46 mouse cellular contexts compared by ENCODE assay signal in genomic region chr6:138073540-138073939, GRCm38 (mm10). TPM values are rescaled to one million over a fixed set of nuclear protein-coding genes. Genes with fewer than 3 reads are reported as not detected.
"Had no signal": no experiment of that assay in that cellular context is flagged by ENCODE, and none has a peak within 500 bp of the region (broad histone marks: within the 10 kb centered on the region; RNA-seq: fewer than 3 reads in every experiment).

No protein-coding gene starts in this region.

- H3K27me3 ChIP-seq: heart, embryonic 12.5 days; heart, embryonic 13.5 days; heart, embryonic 15.5 days; hindbrain, embryonic 12.5 days; hindbrain, embryonic 13.5 days; hindbrain, embryonic 15.5 days; intestine, embryonic 15.5 days; kidney, embryonic 15.5 days had no signal

- H3K36me3 ChIP-seq: heart, embryonic 12.5 days; heart, embryonic 13.5 days; heart, embryonic 15.5 days; hindbrain, embryonic 10.5 days; hindbrain, embryonic 12.5 days; hindbrain, embryonic 13.5 days; hindbrain, embryonic 15.5 days; intestine, embryonic 15.5 days; kidney, embryonic 15.5 days had no signal

- H3K4me3 ChIP-seq: heart, embryonic 12.5 days; heart, embryonic 13.5 days; heart, embryonic 15.5 days; hindbrain, embryonic 10.5 days; hindbrain, embryonic 12.5 days; hindbrain, embryonic 13.5 days; hindbrain, embryonic 15.5 days; intestine, embryonic 15.5 days; kidney, embryonic 15.5 days; layer of hippocampus, adult 2 months; left cerebral cortex, adult 2 months had no signal

- H3K9me3 ChIP-seq: heart, embryonic 12.5 days; heart, embryonic 13.5 days; heart, embryonic 15.5 days; hindbrain, embryonic 10.5 days; hindbrain, embryonic 12.5 days; hindbrain, embryonic 13.5 days; hindbrain, embryonic 15.5 days; intestine, embryonic 15.5 days; kidney, embryonic 15.5 days had no signal

- ATAC-seq: hindbrain, postnatal 0 days; inflammation-experienced regulatory T-cells, adult 6 months; intestine, embryonic 15.5 days; intestine, embryonic 16.5 days; intestine, postnatal 0 days had no signal

- H3K9ac ChIP-seq: heart, embryonic 12.5 days; heart, embryonic 13.5 days; heart, embryonic 15.5 days; hindbrain, embryonic 12.5 days; hindbrain, embryonic 13.5 days; hindbrain, embryonic 14.5 days; hindbrain, embryonic 15.5 days; intestine, embryonic 15.5 days; kidney, embryonic 15.5 days had no signal

- DNase-seq: heart, postnatal 10 days; heart, postnatal 14 days; heart, postnatal 36 days; heart, postnatal 4 days; kidney, adult 11 months; kidney, adult 18-20 months; kidney, adult 2 months; kidney, adult 8-10 months; kidney, adult 9 months; kidney, postnatal 10 days; kidney, postnatal 14 days; kidney, postnatal 25 days; kidney, postnatal 4 days; layer of hippocampus, adult 9-11 months; layer of hippocampus, postnatal 36 days had no signal

- H3K27ac ChIP-seq: heart, embryonic 13.5 days; heart, embryonic 15.5 days; hindbrain, embryonic 10.5 days; hindbrain, embryonic 12.5 days; hindbrain, embryonic 13.5 days; hindbrain, embryonic 14.5 days; hindbrain, embryonic 15.5 days; hindbrain, postnatal 0 days; intestine, embryonic 15.5 days; kidney, embryonic 15.5 days; kidney, postnatal 0 days; layer of hippocampus, adult 2 months; left cerebral cortex, adult 2 months had no signal

- H3K4me2 ChIP-seq: heart, embryonic 11.5 days; heart, embryonic 12.5 days; heart, embryonic 13.5 days; heart, embryonic 15.5 days; hindbrain, embryonic 12.5 days; hindbrain, embryonic 13.5 days; hindbrain, embryonic 14.5 days; hindbrain, embryonic 15.5 days; intestine, embryonic 15.5 days; kidney, embryonic 15.5 days had no signal

- H3K4me1 ChIP-seq: heart, embryonic 12.5 days; hindbrain, embryonic 10.5 days; hindbrain, embryonic 12.5 days; hindbrain, embryonic 13.5 days; hindbrain, embryonic 15.5 days; intestine, embryonic 15.5 days had no signal

RNA-seq across cellular contexts. Expression of gene Slc15a5, which starts 6.2 kb away (rescaled TPM):
- total RNA-seq: heart, adult 8-10 months; heart, postnatal 10 days; heart, postnatal 14 days; heart, postnatal 25 days; heart, postnatal 36 days; heart, postnatal 4 days; hematopoietic stem cell, adult 5-6 weeks; hindbrain, postnatal 0 days; layer of hippocampus, adult 18-20 months; layer of hippocampus, adult 2 months; layer of hippocampus, adult 8-10 months; layer of hippocampus, postnatal 10 days; layer of hippocampus, postnatal 36 days; left cerebral cortex, adult 18-20 months had no signal
- polyA plus RNA-seq: heart, embryonic 12.5 days; heart, embryonic 13.5 days; heart, embryonic 16.5 days; hindbrain, embryonic 10.5 days; hindbrain, embryonic 11.5 days; hindbrain, embryonic 12.5 days; hindbrain, embryonic 14.5 days; hindbrain, embryonic 15.5 days; hindbrain, embryonic 16.5 days; inflammation-experienced regulatory T-cells, adult 6 months; intestine, embryonic 14.5 days; intestine, embryonic 15.5 days; intestine, embryonic 16.5 days; kidney, adult 2 months; kidney, embryonic 14.5 days; kidney, embryonic 15.5 days; large intestine, adult 2 months had no signal
